Mouse (Mus musculus) erythroblast, embryonic 14.5 days (primary cell): ENCODE measurements around the gene Six3.

Experiments used
- GATA1 ChIP-seq: IDR thresholded peaks from 2 replicates; pipeline ENCODE4 v1.6.1; 2012; ENCODE audit warnings: low read length, inconsistent platforms, mixed read lengths
- TAL1 ChIP-seq: IDR thresholded peaks from 3 replicates; pipeline ENCODE4 v1.6.1; 2012; ENCODE audit warnings: low read length, inconsistent platforms, mixed read lengths

- no peak for TF ChIP-seq TAL1
- no peak for TF ChIP-seq GATA1
Observed at GRCm38 (mm10) chr17:85618359-85619112, 5.1 kb downstream of the Six3 start.
